Mouse (Mus musculus) midbrain, embryonic 11.5 days (tissue): ENCODE measurements around the gene Gigyf1. TPM values are rescaled to one million over a fixed set of nuclear protein-coding genes. Genes with fewer than 3 reads are reported as not detected.

ENCODE experiments used
- ATAC-seq: fragments of 200-750 bp; cut with Nextera tagmentation; 2 replicates; pipeline ENCODE4 v1.8.0; 2017; ENCODE audit warnings: moderate TSS enrichment, moderate library complexity; ENCODE audit not compliant: low FRiP score
- DNase-seq: peaks from one replicate; pipeline ENCODE4 v3.0.0; 2015; ENCODE audit warnings: low spot score; ENCODE audit errors: missing footprints
- H3K27ac ChIP-seq: fragments of 300-500 bp; sonication (generic); 2 replicates; pipeline ENCODE4 v1.5.1; 2014; ENCODE audit warnings: low read depth, low read length
- H3K27me3 ChIP-seq: fragments of 300-500 bp; sonication (generic); 2 replicates; pipeline ENCODE4 v1.6.1; 2014; ENCODE audit warnings: mild to moderate bottlenecking, low read length, moderate library complexity, mixed read lengths; ENCODE audit not compliant: control insufficient read depth, insufficient read depth
- H3K36me3 ChIP-seq: fragments of 300-500 bp; sonication (generic); 2 replicates; pipeline ENCODE4 v1.6.1; 2014; ENCODE audit warnings: mild to moderate bottlenecking, low read length, moderate library complexity, mixed read lengths; ENCODE audit not compliant: control insufficient read depth, insufficient read depth
- H3K4me1 ChIP-seq: fragments of 300-500 bp; sonication (generic); 2 replicates; pipeline ENCODE4 v1.6.1; 2014; ENCODE audit warnings: low read length; ENCODE audit not compliant: control insufficient read depth, insufficient read depth
- H3K4me2 ChIP-seq: fragments of 300-500 bp; sonication (generic); 2 replicates; pipeline ENCODE4 v1.6.1; 2014; ENCODE audit warnings: mild to moderate bottlenecking, moderate library complexity
- H3K4me3 ChIP-seq: fragments of 300-500 bp; sonication (generic); 2 replicates; pipeline ENCODE4 v1.5.1; 2014; ENCODE audit warnings: low read depth, low read length
- H3K9ac ChIP-seq: fragments of 300-500 bp; sonication (generic); 2 replicates; pipeline ENCODE4 v1.6.1; 2014; ENCODE audit warnings: low read length
- H3K9me3 ChIP-seq: fragments of 300-500 bp; sonication (generic); 2 replicates; pipeline ENCODE4 v1.6.1; 2016; ENCODE audit warnings: low read length; ENCODE audit not compliant: control insufficient read depth
- WGBS: fragments of 180-500 bp; shearing (Covaris S2); extraction: QIAGEN DNeasy Blood & Tissue Kit; methylation state at CpG from one replicate; pipeline ENCODE4 v1.1.7; 2014; 5-methylcytosine and 5-hydroxymethylcytosine counted together
- polyA plus RNA-seq: library from polyadenylated mRNA; unstranded; fragments of >200 nt; fragmentation: Nextera tagmentation; extraction: Ambion mirVana; gene quantifications from 2 replicates; pipeline ENCODE4 v1.2.1, GENCODE M21; 2014

The Gigyf1 gene
- polyA plus RNA-seq, 1 experiment from 2014 or later, result 10.5 TPM

DNA sequence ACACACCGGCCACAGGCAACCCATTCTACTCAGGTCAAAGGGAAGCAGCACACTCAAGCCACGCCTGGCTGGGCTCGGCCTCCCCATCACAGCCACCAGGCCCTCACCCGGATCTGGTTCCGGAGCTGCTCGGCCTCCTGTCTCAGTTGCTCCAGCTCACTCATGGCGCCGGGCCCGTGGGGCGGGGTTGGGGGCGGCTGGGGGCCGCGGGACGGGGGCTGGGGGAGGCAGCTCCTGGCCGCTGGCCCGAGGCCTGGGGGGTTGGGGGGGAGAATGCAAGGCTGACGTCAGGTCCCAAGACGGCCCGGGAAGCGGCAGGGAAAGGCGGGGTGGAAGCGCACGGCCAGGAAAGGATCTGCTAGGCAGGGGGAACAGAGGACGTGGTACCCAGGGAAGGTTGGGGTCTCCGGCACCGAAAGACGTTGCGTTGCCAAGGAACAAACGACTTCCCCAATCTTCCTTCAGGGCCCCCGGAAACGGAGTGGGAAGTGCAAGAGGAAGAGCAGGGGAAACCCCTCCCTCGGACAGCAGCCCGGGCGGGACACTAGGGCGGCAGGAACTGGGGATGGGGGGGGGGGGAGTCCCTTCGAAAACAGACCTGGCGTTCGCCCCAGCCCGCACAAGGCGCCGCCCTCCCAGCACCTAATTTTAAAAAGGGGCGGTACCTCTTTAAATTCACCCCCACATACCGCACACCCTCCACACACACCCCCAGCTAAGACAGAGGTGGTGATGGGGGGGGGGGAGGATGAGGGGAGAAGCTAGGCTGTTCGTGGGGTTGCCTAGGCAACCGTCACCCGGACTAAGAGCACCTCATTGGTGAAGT, 12.5 kb downstream of the Gigyf1 start:
- Histone ChIP-seq H3K27ac (peak overlapping the region; percentile 93), H3K36me3 (peaks cover 23% of the 10 kb centered on the region), H3K27me3 (no peaks in the 10 kb centered on the region), H3K9me3 (no peaks in the 10 kb centered on the region), H3K4me2 (peak overlapping the region; percentile 95), H3K4me3 (peak overlapping the region; percentile 62), H3K9ac (peak overlapping the region; percentile 74), H3K4me1 (peaks cover 22% of the 10 kb centered on the region)
- WGBS, result under 1% methylated on average over 39 of the region's 46 CpGs
- DNase-seq (peak; percentile 93), ATAC-seq (peak; percentile 63)

- under 1% methylated on average over 50 of the region's 51 CpGs for WGBS
- H3K27me3 ChIP-seq, result no peaks in the 10 kb centered on the region
- ATAC-seq (peak; percentile 34), DNase-seq (peak; percentile 97)
- H3K4me2 ChIP-seq, result peak overlapping the region; percentile 95
- H3K4me3 ChIP-seq, result peak overlapping the region; percentile 62
- peak overlapping the region; percentile 93 for H3K27ac ChIP-seq
- no peaks in the 10 kb centered on the region for H3K9me3 ChIP-seq
- H3K36me3 ChIP-seq, result peaks cover 18% of the 10 kb centered on the region
- H3K4me1 ChIP-seq, result peaks cover 17% of the 10 kb centered on the region
- peak overlapping the region; percentile 74 for H3K9ac ChIP-seq
Measured at GRCm38 (mm10) chr5:137531414-137532130, 13.2 kb downstream of the Gigyf1 start.

DNA sequence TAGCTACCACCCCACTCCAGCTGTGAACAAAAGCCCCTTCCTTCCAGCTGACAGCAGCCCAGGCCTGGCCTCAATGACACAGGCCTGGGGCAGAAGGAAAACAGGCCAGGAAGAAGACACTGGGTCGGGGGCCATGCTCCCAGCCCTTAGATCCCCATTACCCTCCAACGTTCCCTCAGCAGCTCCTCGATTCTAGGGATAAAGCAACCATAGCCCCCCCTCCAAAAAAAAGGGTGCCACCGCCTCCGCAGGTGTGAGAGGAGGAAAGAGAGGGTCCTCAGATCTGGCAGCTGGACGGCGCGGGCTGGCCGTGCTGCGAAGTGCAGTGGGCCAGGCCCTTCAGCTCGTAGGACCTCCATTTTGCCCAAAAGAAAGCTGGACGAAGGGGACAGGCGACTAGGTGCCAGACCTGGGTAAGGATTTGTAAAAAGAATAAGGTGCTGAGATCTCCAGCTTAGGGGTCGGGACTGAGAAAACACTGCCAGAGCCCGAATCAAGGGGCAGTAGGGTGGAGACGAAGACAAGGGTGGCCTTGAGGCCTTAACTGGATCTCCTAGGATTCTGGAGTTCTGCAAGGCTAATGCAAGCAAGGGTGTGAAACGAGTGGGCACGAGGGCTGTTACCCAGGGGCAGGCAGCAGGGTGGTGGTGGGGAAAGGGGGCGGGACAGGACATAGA, 13.9 kb downstream of the Gigyf1 start:
- Histone ChIP-seq H3K9ac (peak overlapping the region; percentile 74), H3K4me2 (peak overlapping the region; percentile 95), H3K27ac (peak overlapping the region; percentile 93), H3K27me3 (no peaks in the 10 kb centered on the region), H3K9me3 (no peaks in the 10 kb centered on the region), H3K4me1 (peaks cover 14% of the 10 kb centered on the region), H3K4me3 (peak overlapping the region; percentile 62), H3K36me3 (peaks cover 17% of the 10 kb centered on the region)
- 0% methylated on average over 19 of the region's 19 CpGs for WGBS
- peak; percentile 0; the same call in 1 of the 2 replicates for ATAC-seq
- peak; percentile 92 for DNase-seq

DNA sequence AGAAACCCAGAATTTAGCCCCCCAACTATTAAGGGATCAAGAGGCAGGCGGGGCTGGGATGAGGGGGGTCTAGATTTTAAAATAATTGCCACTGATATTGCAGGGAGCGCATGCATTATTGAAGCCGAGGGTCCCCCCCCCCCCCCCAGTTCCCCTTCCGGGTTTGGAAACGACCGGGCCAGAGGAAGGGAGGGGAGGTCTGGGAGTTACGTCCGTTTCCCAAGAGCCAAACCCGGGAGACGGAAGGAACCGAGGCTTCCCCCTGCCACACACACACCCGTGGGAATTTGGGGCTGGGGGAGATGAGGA, 14.4 kb downstream of the Gigyf1 start:
- peak overlapping the region; percentile 95 for H3K4me2 ChIP-seq
- peak; percentile 28; the same call in 1 of the 2 replicates for ATAC-seq
- peaks cover 13% of the 10 kb centered on the region for H3K4me1 ChIP-seq
- no peaks in the 10 kb centered on the region for H3K27me3 ChIP-seq
- 1% methylated on average over 10 of the region's 12 CpGs for WGBS
- H3K27ac ChIP-seq, result peak overlapping the region; percentile 93
- no peak for DNase-seq
- H3K36me3 ChIP-seq, result peaks cover 17% of the 10 kb centered on the region
- H3K9ac ChIP-seq, result peak overlapping the region; percentile 74
- peak overlapping the region; percentile 62 for H3K4me3 ChIP-seq
- no peaks in the 10 kb centered on the region for H3K9me3 ChIP-seq

DNA sequence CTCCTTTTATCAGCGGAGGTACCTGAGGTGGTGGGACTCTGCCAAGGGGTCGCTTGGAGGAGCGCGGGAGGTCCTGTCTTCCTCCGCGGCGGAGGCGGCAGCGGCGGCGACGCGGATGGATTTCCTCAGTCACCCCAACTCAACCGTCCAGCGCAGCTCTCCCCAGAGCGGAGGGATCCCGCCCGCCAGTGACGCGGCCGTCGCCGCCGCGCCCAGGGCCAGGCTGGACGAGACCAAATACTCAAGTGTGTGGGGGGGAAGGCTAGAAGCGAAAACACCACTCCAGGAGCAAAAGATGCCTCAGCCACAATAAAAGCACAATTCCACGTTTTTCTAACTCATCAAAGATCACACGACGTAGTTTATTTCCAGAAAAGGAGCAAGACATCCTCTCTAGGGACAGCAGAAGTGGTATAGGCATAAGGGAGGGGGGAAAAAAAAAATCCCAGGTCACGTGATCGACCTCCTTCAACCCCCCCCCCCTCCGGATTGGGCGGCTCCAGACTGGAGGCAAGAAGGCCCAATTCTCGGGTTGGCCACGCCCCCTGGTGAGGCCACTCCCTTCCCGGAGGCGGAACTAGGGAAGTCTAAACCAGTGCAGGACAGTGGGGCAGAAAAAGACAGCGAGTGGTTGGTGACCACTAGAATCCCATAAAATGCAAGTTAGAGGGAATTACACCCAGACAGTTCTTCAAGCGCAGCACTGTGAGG, 14.9 kb downstream of the Gigyf1 start, which contains the start of the genes Epo and Gnb2:
Gene Epo (minus strand): TSS at position 126 of the 711 bp plus-strand sequence.
Gene Gnb2 (minus strand): TSS at position 394 of the 711 bp plus-strand sequence.
- H3K36me3 ChIP-seq, result peaks cover 15% of the 10 kb centered on the region
- H3K4me2 ChIP-seq, result peak within 1 kb of the TSS; percentile 95
- ATAC-seq (peak; percentile 74), DNase-seq (peak; percentile 100)
- no peaks in the 10 kb centered on the region for H3K27me3 ChIP-seq
- WGBS, result under 1% methylated on average over 40 of the region's 40 CpGs
- H3K4me1 ChIP-seq, result peaks cover 13% of the 10 kb centered on the region
- H3K27ac ChIP-seq, result peak within 1 kb of the TSS; percentile 93
- H3K4me3 ChIP-seq, result peak within 1 kb of the TSS; percentile 62
- H3K9me3 ChIP-seq, result no peaks in the 10 kb centered on the region
- H3K9ac ChIP-seq, result peak within 1 kb of the TSS; percentile 74

DNA sequence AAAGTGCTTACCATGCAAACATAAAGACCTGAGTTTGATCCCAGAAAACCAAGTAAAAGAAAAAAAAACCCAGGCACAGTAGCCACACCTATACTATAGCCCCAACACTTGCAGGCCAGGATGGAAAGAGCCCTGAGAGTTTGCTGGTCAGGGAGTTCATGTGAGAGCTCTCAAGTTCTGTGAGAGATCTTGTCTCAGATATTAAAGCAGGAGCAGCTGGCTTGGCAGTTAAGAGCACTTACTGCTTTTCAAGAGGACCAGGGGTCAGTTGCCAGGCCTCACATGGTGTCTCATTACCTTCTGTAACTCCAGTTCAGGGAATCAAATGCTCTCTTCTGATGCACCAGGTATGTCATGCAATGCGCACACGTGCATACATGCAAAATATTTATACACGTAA, 16.4 kb downstream of the Gigyf1 start:
- H3K9ac ChIP-seq, result no peak overlapping the region
- H3K27ac ChIP-seq, result no peak overlapping the region
- ATAC-seq, result no peak
- no peak overlapping the region for H3K4me3 ChIP-seq
- H3K4me2 ChIP-seq, result no peak overlapping the region
- H3K9me3 ChIP-seq, result no peaks in the 10 kb centered on the region
- H3K4me1 ChIP-seq, result peaks cover 7% of the 10 kb centered on the region
- DNase-seq, result no peak
- WGBS, result 94% methylated on average over 3 of the region's 3 CpGs
- no peaks in the 10 kb centered on the region for H3K27me3 ChIP-seq
- peaks cover under 1% of the 10 kb centered on the region; the same call in 1 of the 2 replicates for H3K36me3 ChIP-seq

GRCm38 (mm10) chr5:137535318-137535717, 17.0 kb downstream of the Gigyf1 start:
- H3K36me3 ChIP-seq, result no peaks in the 10 kb centered on the region
- no peak overlapping the region for H3K9ac ChIP-seq
- H3K9me3 ChIP-seq, result no peaks in the 10 kb centered on the region
- H3K27me3 ChIP-seq, result no peaks in the 10 kb centered on the region
- no peak overlapping the region for H3K4me2 ChIP-seq
- peaks cover 2% of the 10 kb centered on the region for H3K4me1 ChIP-seq
- H3K27ac ChIP-seq, result no peak overlapping the region
- 84% methylated on average over 9 of the region's 9 CpGs for WGBS
- ATAC-seq (no peak), DNase-seq (no peak)
- H3K4me3 ChIP-seq, result no peak overlapping the region

DNA sequence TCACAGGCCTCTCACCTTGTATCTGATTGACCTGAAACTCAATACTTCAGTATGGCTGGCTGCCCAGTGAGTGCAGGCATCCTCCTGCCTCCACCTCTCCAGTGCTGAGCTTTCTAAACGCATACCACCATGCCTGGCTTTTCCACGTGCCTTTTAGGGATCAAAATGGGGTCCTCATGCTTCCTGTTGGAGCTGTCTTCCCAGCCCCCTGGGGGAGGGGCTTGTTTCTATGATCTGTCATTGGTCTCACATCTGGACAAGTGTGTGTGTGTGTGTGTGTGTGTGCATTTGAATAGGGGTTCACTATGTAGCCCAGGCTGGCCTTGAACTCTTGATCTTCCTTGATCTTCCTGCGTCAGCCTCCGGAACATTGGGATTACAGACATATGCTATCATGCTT, 19.1 kb downstream of the Gigyf1 start:
- WGBS, result 64% methylated on average over 4 of the region's 4 CpGs
- no peak for ATAC-seq
- Histone ChIP-seq H3K4me2 (no peak overlapping the region), H3K4me3 (no peak overlapping the region), H3K27ac (no peak overlapping the region), H3K4me1 (no peaks in the 10 kb centered on the region), H3K27me3 (no peaks in the 10 kb centered on the region), H3K9me3 (no peaks in the 10 kb centered on the region), H3K36me3 (no peaks in the 10 kb centered on the region), H3K9ac (no peak overlapping the region)
- DNase-seq, result no peak
